Mouse (Mus musculus): ENCODE measurements at regions not wholly inside any gene's neighbourhood (a gene's known extent, or its start where the extent isn't known, plus 50 kb on each side); places are given as distances from the start of the nearest gene placed in this dataset.
A peak's percentile ranks its signal among the peaks of the same experiment; 100 is the strongest.

GRCm38 (mm10) chr4:72444177-72444770, 243.6 kb upstream of the Tle1 start:
- Histone ChIP-seq H3K4me3 (no peak overlapping the region), H3K36me3 (ENCODE audit: poor library complexity, severe bottlenecking) (no peaks in the 10 kb centered on the region), H3K27me3 (no peaks in the 10 kb centered on the region), H3K4me1 (no peaks in the 10 kb centered on the region), H3K9me3 (replicated peaks) (no peaks in the 10 kb centered on the region), H3K27ac (no peak overlapping the region), H3K9ac (no peak overlapping the region), H3K4me2 (no peak overlapping the region)
- no peak for ATAC-seq

DNA sequence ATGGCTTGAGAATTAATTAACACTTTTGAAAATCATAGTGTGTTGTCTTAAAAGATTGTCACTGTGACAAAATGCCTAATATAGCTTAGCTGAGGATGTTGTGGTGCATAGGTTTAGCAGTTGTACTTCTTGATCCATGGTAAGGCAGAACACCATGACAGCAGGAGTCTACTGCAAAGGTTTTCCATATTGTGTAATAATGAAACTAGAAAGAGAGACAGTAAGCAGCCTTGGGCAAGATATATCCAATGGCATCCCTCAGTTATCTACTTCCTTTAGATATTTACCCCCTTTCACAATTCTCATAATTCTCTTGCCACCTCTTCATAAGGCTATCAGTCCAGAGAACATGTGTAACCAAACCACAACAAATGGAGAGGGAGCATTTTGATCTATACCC, 236.6 kb upstream of the Tle1 start:
- no peaks in the 10 kb centered on the region for H3K36me3 ChIP-seq (ENCODE audit: poor library complexity, severe bottlenecking)
- H3K27me3 ChIP-seq: no peaks in the 10 kb centered on the region
- no peak overlapping the region for H3K27ac ChIP-seq
- no peak overlapping the region for H3K4me2 ChIP-seq
- H3K4me3 ChIP-seq: no peak overlapping the region
- H3K9me3 ChIP-seq (replicated peaks): no peaks in the 10 kb centered on the region
- no peaks in the 10 kb centered on the region for H3K4me1 ChIP-seq
- no peak for ATAC-seq
- no peak overlapping the region for H3K9ac ChIP-seq

DNA sequence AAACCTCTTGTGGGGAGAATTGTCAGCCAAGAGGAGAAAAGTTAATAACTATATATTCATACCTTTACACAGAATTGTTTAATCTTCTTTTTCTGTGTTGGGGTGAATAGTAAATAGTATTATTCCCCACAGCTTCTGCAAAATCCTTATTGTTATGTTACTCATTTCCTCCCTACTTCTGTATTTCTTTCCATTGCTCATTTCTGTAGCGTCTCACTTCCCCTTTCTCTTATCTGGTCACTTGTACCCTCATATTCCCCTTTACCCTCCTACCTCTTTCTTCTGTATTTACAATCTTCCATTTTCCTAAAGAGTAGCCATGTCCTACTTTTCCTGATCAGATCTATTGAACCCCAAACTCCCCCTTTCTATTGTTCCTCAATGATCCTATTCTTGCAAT, 224.6 kb upstream of the Tle1 start:
- no peak for ATAC-seq
- 97% methylated on average over 1 of the region's 1 CpGs for WGBS
- H3K9ac ChIP-seq: no peak overlapping the region
- no peaks in the 10 kb centered on the region for H3K9me3 ChIP-seq (replicated peaks)
- H3K27me3 ChIP-seq: no peaks in the 10 kb centered on the region
- H3K4me2 ChIP-seq: no peak overlapping the region
- no peaks in the 10 kb centered on the region for H3K4me1 ChIP-seq
- H3K4me3 ChIP-seq: no peak overlapping the region
- no peak overlapping the region for H3K27ac ChIP-seq
- no peaks in the 10 kb centered on the region for H3K36me3 ChIP-seq (ENCODE audit: poor library complexity, severe bottlenecking)

- no peak overlapping the region for H3K9ac ChIP-seq
- no peak for ATAC-seq
- no peaks in the 10 kb centered on the region for H3K4me1 ChIP-seq
- no peak overlapping the region for H3K4me3 ChIP-seq
- H3K27ac ChIP-seq: no peak overlapping the region
- no peak overlapping the region for H3K4me2 ChIP-seq
- H3K36me3 ChIP-seq (ENCODE audit: poor library complexity, severe bottlenecking): no peaks in the 10 kb centered on the region
- no peaks in the 10 kb centered on the region for H3K9me3 ChIP-seq (replicated peaks)
- WGBS: 91% methylated on average over 8 of the region's 8 CpGs
- no peaks in the 10 kb centered on the region for H3K27me3 ChIP-seq
Observed at GRCm38 (mm10) chr4:72412100-72412788, 211.5 kb upstream of the Tle1 start.

DNA sequence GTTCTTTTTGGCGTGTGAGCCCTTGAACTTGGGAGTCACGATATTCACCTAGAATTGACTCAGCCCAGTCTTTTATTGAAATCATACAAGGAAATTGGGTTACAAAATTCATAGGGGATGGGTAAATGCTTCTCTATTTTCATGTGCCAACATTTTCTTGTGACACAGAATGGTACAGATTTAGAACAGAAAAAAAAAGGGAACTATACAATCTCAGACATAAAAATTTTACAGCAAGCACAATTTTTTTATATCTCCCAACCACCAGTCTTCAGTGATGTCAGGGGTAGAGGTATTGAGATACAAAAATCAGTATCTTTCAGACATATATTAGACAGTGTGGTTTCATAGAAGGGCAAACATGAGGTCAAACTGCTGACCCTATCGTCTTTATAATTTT, 210.6 kb upstream of the Tle1 start:
- no peak for ATAC-seq
- H3K4me1 ChIP-seq: no peaks in the 10 kb centered on the region
- H3K9me3 ChIP-seq (replicated peaks): no peaks in the 10 kb centered on the region
- H3K27me3 ChIP-seq: no peaks in the 10 kb centered on the region
- no peak overlapping the region for H3K4me3 ChIP-seq
- no peak overlapping the region for H3K27ac ChIP-seq
- no peak overlapping the region for H3K4me2 ChIP-seq
- no peak overlapping the region for H3K9ac ChIP-seq
- WGBS: 98% methylated on average over 3 of the region's 3 CpGs
- no peaks in the 10 kb centered on the region for H3K36me3 ChIP-seq (ENCODE audit: poor library complexity, severe bottlenecking)

DNA sequence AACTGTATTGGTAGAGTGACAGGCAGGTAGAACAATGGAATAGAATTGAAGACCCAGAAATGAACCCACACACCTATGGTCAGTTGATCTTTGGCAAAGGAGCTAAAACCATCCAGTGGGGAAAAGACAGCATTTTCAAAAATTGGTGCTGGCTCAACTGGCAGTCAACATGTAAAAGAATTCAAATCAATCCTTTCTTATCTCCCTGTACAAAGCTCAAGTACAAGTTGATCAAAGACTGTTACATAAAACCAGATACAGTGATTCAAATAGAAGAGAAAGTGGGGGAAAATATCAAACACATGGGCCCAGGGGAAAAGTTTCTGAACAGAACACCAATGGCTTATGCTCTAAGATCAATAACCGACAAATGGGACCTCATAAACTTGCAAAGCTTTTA, 200.0 kb upstream of the Tle1 start:
- Histone ChIP-seq H3K4me3 (no peak overlapping the region), H3K9ac (no peak overlapping the region), H3K27ac (no peak overlapping the region), H3K4me2 (no peak overlapping the region), H3K9me3 (replicated peaks) (no peaks in the 10 kb centered on the region), H3K4me1 (no peaks in the 10 kb centered on the region), H3K27me3 (no peaks in the 10 kb centered on the region), H3K36me3 (ENCODE audit: poor library complexity, severe bottlenecking) (no peaks in the 10 kb centered on the region)
- 89% methylated on average over 1 of the region's 1 CpGs for WGBS
- ATAC-seq: no peak

DNA sequence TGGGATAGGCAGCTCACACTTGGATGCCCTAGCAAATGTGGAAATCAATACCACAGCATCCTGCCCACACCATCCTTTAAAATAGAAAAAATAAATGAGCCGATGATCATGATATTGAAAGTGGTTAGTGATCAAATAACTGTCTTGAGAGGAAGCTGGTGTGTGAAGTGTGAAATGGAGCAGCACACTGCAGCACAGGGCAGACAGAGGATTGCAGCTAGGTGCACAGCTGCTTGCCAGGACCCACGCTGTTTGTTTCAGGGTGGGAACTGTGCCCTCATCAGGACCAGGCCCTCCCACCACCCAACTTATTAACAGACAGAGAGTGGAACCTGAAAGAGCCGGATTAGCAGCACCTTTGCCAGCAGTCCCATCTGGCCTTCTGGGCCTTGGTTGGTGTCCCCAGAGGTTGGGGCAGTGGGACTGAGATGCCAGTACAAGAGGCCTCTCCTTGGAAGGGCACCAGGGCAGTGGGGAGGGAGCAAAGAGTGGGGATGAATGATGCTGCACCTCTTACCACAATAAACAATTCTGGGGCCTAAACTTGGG, 191.2 kb upstream of the Tle1 start:
- peaks cover 49% of the 10 kb centered on the region for H3K27me3 ChIP-seq
- H3K4me1 ChIP-seq: no peaks in the 10 kb centered on the region
- ATAC-seq: no peak
- no peaks in the 10 kb centered on the region for H3K36me3 ChIP-seq (ENCODE audit: poor library complexity, severe bottlenecking)
- H3K4me3 ChIP-seq: no peak overlapping the region
- H3K9ac ChIP-seq: no peak overlapping the region
- H3K4me2 ChIP-seq: no peak overlapping the region
- WGBS: 75% methylated on average over 3 of the region's 3 CpGs
- H3K27ac ChIP-seq: no peak overlapping the region
- no peaks in the 10 kb centered on the region for H3K9me3 ChIP-seq (replicated peaks)

- Histone ChIP-seq H3K4me1 (peaks cover 10% of the 10 kb centered on the region), H3K36me3 (ENCODE audit: poor library complexity, severe bottlenecking) (no peaks in the 10 kb centered on the region), H3K4me3 (no peak overlapping the region), H3K27me3 (peaks cover 52% of the 10 kb centered on the region), H3K27ac (no peak overlapping the region), H3K9ac (no peak overlapping the region), H3K4me2 (no peak overlapping the region), H3K9me3 (replicated peaks) (no peaks in the 10 kb centered on the region)
- ATAC-seq: no peak
- WGBS: 77% methylated on average over 5 of the region's 5 CpGs
Observed at GRCm38 (mm10) chr4:72389811-72390625, 189.3 kb upstream of the Tle1 start.

DNA sequence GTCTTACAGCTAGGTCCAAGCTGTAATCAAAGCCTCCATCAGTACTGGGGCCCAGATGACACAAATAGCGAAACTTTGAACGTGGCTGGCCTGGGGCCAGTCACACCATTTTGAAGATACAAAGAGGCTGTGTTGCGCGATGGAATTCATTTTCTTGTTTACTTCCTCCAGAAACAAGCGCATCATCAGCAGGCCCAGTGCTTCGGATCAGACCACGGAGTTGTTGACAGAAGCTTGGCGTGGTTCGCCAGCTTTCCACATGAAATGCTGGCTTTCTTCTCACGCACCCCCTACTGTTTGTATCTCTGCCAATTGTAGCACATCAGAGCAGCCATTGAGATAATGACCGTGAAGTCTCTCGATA, 184.2 kb upstream of the Tle1 start:
- WGBS: 8% methylated on average over 12 of the region's 12 CpGs
- Histone ChIP-seq H3K9me3 (replicated peaks) (no peaks in the 10 kb centered on the region), H3K36me3 (ENCODE audit: poor library complexity, severe bottlenecking) (no peaks in the 10 kb centered on the region), H3K4me2 (peak overlapping the region; percentile 30), H3K27ac (peak overlapping the region; percentile 55), H3K9ac (no peak overlapping the region), H3K27me3 (peaks cover 42% of the 10 kb centered on the region), H3K4me3 (no peak overlapping the region), H3K4me1 (peaks cover 48% of the 10 kb centered on the region)
- peak; percentile 91 for ATAC-seq

GRCm38 (mm10) chr4:72384259-72384900, 183.7 kb upstream of the Tle1 start:
- 30% methylated on average over 5 of the region's 5 CpGs for WGBS
- H3K27ac ChIP-seq: peak overlapping the region; percentile 55
- peaks cover 41% of the 10 kb centered on the region for H3K27me3 ChIP-seq
- peak overlapping the region; percentile 30 for H3K4me2 ChIP-seq
- no peaks in the 10 kb centered on the region for H3K9me3 ChIP-seq (replicated peaks)
- H3K36me3 ChIP-seq (ENCODE audit: poor library complexity, severe bottlenecking): no peaks in the 10 kb centered on the region
- peak; percentile 62 for ATAC-seq
- H3K4me3 ChIP-seq: no peak overlapping the region
- no peak overlapping the region for H3K9ac ChIP-seq
- H3K4me1 ChIP-seq: peaks cover 48% of the 10 kb centered on the region

DNA sequence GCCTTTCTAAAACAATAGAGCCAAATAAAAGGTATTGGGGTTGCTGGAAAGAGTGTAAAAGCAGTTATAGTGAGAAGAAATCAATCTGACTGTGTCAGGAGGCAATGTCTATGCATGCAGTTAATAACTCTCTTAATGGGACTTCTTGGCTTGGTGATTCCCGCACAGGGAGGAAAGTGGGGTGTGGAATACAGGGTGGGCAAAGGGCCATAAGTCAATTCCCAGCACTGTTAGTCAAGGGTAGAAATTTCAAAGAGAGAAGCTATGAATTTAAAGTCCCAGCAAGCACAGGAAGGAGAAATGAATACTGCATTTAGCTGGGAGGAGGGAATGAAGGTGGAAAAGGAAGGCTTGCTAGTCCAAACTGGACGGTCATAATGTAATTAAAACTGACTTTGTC, 183.0 kb upstream of the Tle1 start:
- peaks cover 41% of the 10 kb centered on the region for H3K27me3 ChIP-seq
- no peak overlapping the region for H3K27ac ChIP-seq
- H3K4me1 ChIP-seq: peaks cover 48% of the 10 kb centered on the region
- H3K9ac ChIP-seq: no peak overlapping the region
- H3K9me3 ChIP-seq (replicated peaks): no peaks in the 10 kb centered on the region
- 21% methylated on average over 2 of the region's 2 CpGs for WGBS
- H3K4me3 ChIP-seq: no peak overlapping the region
- no peaks in the 10 kb centered on the region for H3K36me3 ChIP-seq (ENCODE audit: poor library complexity, severe bottlenecking)
- no peak overlapping the region for H3K4me2 ChIP-seq
- ATAC-seq: no peak

DNA sequence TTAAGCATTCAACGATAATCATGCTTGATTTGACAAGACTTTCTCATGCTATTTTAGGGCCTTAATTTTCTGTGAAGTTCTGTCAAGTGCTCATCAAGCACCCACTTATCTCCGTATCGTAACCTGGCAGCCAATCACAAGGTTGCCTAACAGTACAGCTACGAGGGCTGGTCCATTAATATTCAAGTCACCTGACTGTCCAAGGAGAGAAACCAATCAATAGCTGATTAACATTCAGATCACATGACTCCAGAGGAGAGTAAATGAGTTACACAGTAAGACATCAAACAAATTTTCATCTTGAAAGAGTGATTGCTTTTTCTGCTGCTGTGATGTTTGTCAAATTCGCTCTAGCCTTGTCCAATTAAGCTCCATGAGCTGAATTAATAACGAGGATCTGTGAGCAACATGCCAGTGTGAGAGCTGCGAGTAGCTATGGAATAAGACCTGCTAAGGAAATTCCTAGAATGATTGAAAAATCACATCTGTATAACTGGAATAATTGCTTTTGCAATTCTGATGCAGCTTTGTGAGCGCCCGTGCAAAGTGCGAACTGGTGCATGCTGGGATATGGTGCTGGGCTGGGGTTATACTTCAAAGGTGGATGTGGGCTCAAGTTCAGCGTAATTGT, 181.9 kb upstream of the Tle1 start:
- Histone ChIP-seq H3K4me2 (peak overlapping the region; percentile 52), H3K4me1 (peaks cover 48% of the 10 kb centered on the region), H3K27ac (peak overlapping the region; percentile 51), H3K27me3 (peaks cover 30% of the 10 kb centered on the region), H3K4me3 (peak overlapping the region; percentile 21), H3K36me3 (ENCODE audit: poor library complexity, severe bottlenecking) (no peaks in the 10 kb centered on the region), H3K9ac (no peak overlapping the region), H3K9me3 (replicated peaks) (no peaks in the 10 kb centered on the region)
- ATAC-seq: peak; percentile 60
- 12% methylated on average over 11 of the region's 11 CpGs for WGBS

Data from forebrain, embryonic 13.5 days (tissue).